Mouse (Mus musculus): ENCODE data around the gene Mark2. TPM values are rescaled to one million over a fixed set of nuclear protein-coding genes. Genes with fewer than 3 reads are reported as not detected.

The Mark2 gene
- polyA plus RNA-seq, 1 experiment from 2014 or later, result 44.3 TPM

GRCm38 (mm10) chr19:7304801-7305200 lies 36.9 kb downstream of the Mark2 start:
- Histone ChIP-seq H3K36me3 (ENCODE audit: control insufficient read depth, insufficient read depth, low read length) (no peaks in the 10 kb centered on the region), H3K4me3 (ENCODE audit: low read depth, low read length) (no peak overlapping the region), H3K4me2 (ENCODE audit: low read depth, low read length) (no peak overlapping the region), H3K9ac (replicated peaks; ENCODE audit: low read depth, low read length) (no peak overlapping the region), H3K4me1 (ENCODE audit: control insufficient read depth, insufficient read depth, low read length) (peaks cover 24% of the 10 kb centered on the region), H3K27me3 (ENCODE audit: control insufficient read depth, insufficient read depth, low read length) (no peaks in the 10 kb centered on the region), H3K9me3 (ENCODE audit: control insufficient read depth, low read length) (no peaks in the 10 kb centered on the region), H3K27ac (ENCODE audit: low read depth, low read length) (no peak overlapping the region)
- WGBS, result 86% methylated on average over 2 of the region's 2 CpGs
- no peak for ATAC-seq (ENCODE audit: low read depth)

- no peaks in the 10 kb centered on the region for H3K36me3 ChIP-seq (ENCODE audit: control insufficient read depth, insufficient read depth, low read length)
- no peaks in the 10 kb centered on the region for H3K27me3 ChIP-seq (ENCODE audit: control insufficient read depth, insufficient read depth, low read length)
- H3K4me3 ChIP-seq (ENCODE audit: low read depth, low read length), result no peak overlapping the region
- no peak overlapping the region for H3K4me2 ChIP-seq (ENCODE audit: low read depth, low read length)
- H3K4me1 ChIP-seq (ENCODE audit: control insufficient read depth, insufficient read depth, low read length), result peaks cover 22% of the 10 kb centered on the region
- no peaks in the 10 kb centered on the region for H3K9me3 ChIP-seq (ENCODE audit: control insufficient read depth, low read length)
- no peak overlapping the region for H3K9ac ChIP-seq (replicated peaks; ENCODE audit: low read depth, low read length)
- no peak overlapping the region for H3K27ac ChIP-seq (ENCODE audit: low read depth, low read length)
- WGBS, result 40% methylated on average over 6 of the region's 6 CpGs
- ATAC-seq (ENCODE audit: low read depth), result no peak
Measured at GRCm38 (mm10) chr19:7303796-7304195, 37.9 kb downstream of the Mark2 start.

- Histone ChIP-seq H3K36me3 (ENCODE audit: control insufficient read depth, insufficient read depth, low read length) (no peaks in the 10 kb centered on the region), H3K9me3 (ENCODE audit: control insufficient read depth, low read length) (no peaks in the 10 kb centered on the region), H3K4me2 (ENCODE audit: low read depth, low read length) (no peak overlapping the region), H3K4me1 (ENCODE audit: control insufficient read depth, insufficient read depth, low read length) (peaks cover 8% of the 10 kb centered on the region; the same call in 1 of the 2 replicates), H3K27me3 (ENCODE audit: control insufficient read depth, insufficient read depth, low read length) (no peaks in the 10 kb centered on the region), H3K4me3 (ENCODE audit: low read depth, low read length) (no peak overlapping the region), H3K27ac (ENCODE audit: low read depth, low read length) (no peak overlapping the region), H3K9ac (replicated peaks; ENCODE audit: low read depth, low read length) (no peak overlapping the region)
- no peak for ATAC-seq (ENCODE audit: low read depth)
- 78% methylated on average over 1 of the region's 1 CpGs for WGBS
Measured at GRCm38 (mm10) chr19:7302493-7302797, 39.2 kb downstream of the Mark2 start.

GRCm38 (mm10) chr19:7301647-7302492 lies 39.8 kb downstream of the Mark2 start:
- H3K9me3 ChIP-seq (ENCODE audit: control insufficient read depth, low read length), result no peaks in the 10 kb centered on the region
- no peaks in the 10 kb centered on the region for H3K27me3 ChIP-seq (ENCODE audit: control insufficient read depth, insufficient read depth, low read length)
- no peak overlapping the region for H3K9ac ChIP-seq (replicated peaks; ENCODE audit: low read depth, low read length)
- peaks cover 8% of the 10 kb centered on the region; the same call in 1 of the 2 replicates for H3K4me1 ChIP-seq (ENCODE audit: control insufficient read depth, insufficient read depth, low read length)
- H3K4me3 ChIP-seq (ENCODE audit: low read depth, low read length), result no peak overlapping the region
- WGBS, result 89% methylated on average over 7 of the region's 7 CpGs
- no peak for ATAC-seq (ENCODE audit: low read depth)
- no peak overlapping the region for H3K27ac ChIP-seq (ENCODE audit: low read depth, low read length)
- no peaks in the 10 kb centered on the region for H3K36me3 ChIP-seq (ENCODE audit: control insufficient read depth, insufficient read depth, low read length)
- no peak overlapping the region for H3K4me2 ChIP-seq (ENCODE audit: low read depth, low read length)

GRCm38 (mm10) chr19:7300078-7300477 lies 41.6 kb downstream of the Mark2 start:
- Histone ChIP-seq H3K4me3 (ENCODE audit: low read depth, low read length) (no peak overlapping the region), H3K9ac (replicated peaks; ENCODE audit: low read depth, low read length) (no peak overlapping the region), H3K4me1 (ENCODE audit: control insufficient read depth, insufficient read depth, low read length) (peaks cover 4% of the 10 kb centered on the region; the same call in 1 of the 2 replicates), H3K27ac (ENCODE audit: low read depth, low read length) (no peak overlapping the region), H3K27me3 (ENCODE audit: control insufficient read depth, insufficient read depth, low read length) (no peaks in the 10 kb centered on the region), H3K9me3 (ENCODE audit: control insufficient read depth, low read length) (no peaks in the 10 kb centered on the region), H3K4me2 (ENCODE audit: low read depth, low read length) (no peak overlapping the region), H3K36me3 (ENCODE audit: control insufficient read depth, insufficient read depth, low read length) (no peaks in the 10 kb centered on the region)
- no peak for ATAC-seq (ENCODE audit: low read depth)
- 94% methylated on average over 1 of the region's 1 CpGs for WGBS

- no peaks in the 10 kb centered on the region for H3K9me3 ChIP-seq (ENCODE audit: control insufficient read depth, low read length)
- peaks cover 8% of the 10 kb centered on the region; the same call in 1 of the 2 replicates for H3K4me1 ChIP-seq (ENCODE audit: control insufficient read depth, insufficient read depth, low read length)
- H3K9ac ChIP-seq (replicated peaks; ENCODE audit: low read depth, low read length), result no peak overlapping the region
- H3K4me2 ChIP-seq (ENCODE audit: low read depth, low read length), result no peak overlapping the region
- H3K36me3 ChIP-seq (ENCODE audit: control insufficient read depth, insufficient read depth, low read length), result no peaks in the 10 kb centered on the region
- H3K4me3 ChIP-seq (ENCODE audit: low read depth, low read length), result no peak overlapping the region
- ATAC-seq (ENCODE audit: low read depth), result peak; percentile 81; the same call in 1 of the 2 replicates
- no peak overlapping the region for H3K27ac ChIP-seq (ENCODE audit: low read depth, low read length)
- H3K27me3 ChIP-seq (ENCODE audit: control insufficient read depth, insufficient read depth, low read length), result no peaks in the 10 kb centered on the region
Measured at GRCm38 (mm10) chr19:7299052-7299451, 42.6 kb downstream of the Mark2 start.

- H3K4me2 ChIP-seq (ENCODE audit: low read depth, low read length), result no peak overlapping the region
- no peaks in the 10 kb centered on the region for H3K36me3 ChIP-seq (ENCODE audit: control insufficient read depth, insufficient read depth, low read length)
- 90% methylated on average over 4 of the region's 4 CpGs for WGBS
- H3K27me3 ChIP-seq (ENCODE audit: control insufficient read depth, insufficient read depth, low read length), result no peaks in the 10 kb centered on the region
- peaks cover 8% of the 10 kb centered on the region; the same call in 1 of the 2 replicates for H3K4me1 ChIP-seq (ENCODE audit: control insufficient read depth, insufficient read depth, low read length)
- no peak for ATAC-seq (ENCODE audit: low read depth)
- H3K9me3 ChIP-seq (ENCODE audit: control insufficient read depth, low read length), result no peaks in the 10 kb centered on the region
- no peak overlapping the region for H3K27ac ChIP-seq (ENCODE audit: low read depth, low read length)
- no peak overlapping the region for H3K4me3 ChIP-seq (ENCODE audit: low read depth, low read length)
- no peak overlapping the region for H3K9ac ChIP-seq (replicated peaks; ENCODE audit: low read depth, low read length)
Measured at GRCm38 (mm10) chr19:7295959-7296358, 45.7 kb downstream of the Mark2 start.

- ATAC-seq (ENCODE audit: low read depth), result no peak
- Histone ChIP-seq H3K4me3 (ENCODE audit: low read depth, low read length) (no peak overlapping the region), H3K4me1 (ENCODE audit: control insufficient read depth, insufficient read depth, low read length) (peaks cover 8% of the 10 kb centered on the region; the same call in 1 of the 2 replicates), H3K36me3 (ENCODE audit: control insufficient read depth, insufficient read depth, low read length) (peaks cover 5% of the 10 kb centered on the region; the same call in 1 of the 2 replicates), H3K27ac (ENCODE audit: low read depth, low read length) (no peak overlapping the region), H3K9ac (replicated peaks; ENCODE audit: low read depth, low read length) (no peak overlapping the region), H3K4me2 (ENCODE audit: low read depth, low read length) (no peak overlapping the region), H3K27me3 (ENCODE audit: control insufficient read depth, insufficient read depth, low read length) (no peaks in the 10 kb centered on the region), H3K9me3 (ENCODE audit: control insufficient read depth, low read length) (no peaks in the 10 kb centered on the region)
- 79% methylated on average over 15 of the region's 15 CpGs for WGBS
Measured at GRCm38 (mm10) chr19:7295071-7295658, 46.5 kb downstream of the Mark2 start.

Measured in neural tube, embryonic 14.5 days (tissue).